Mouse (Mus musculus) layer of hippocampus, adult 11-12 months (tissue): ENCODE measurements around the gene Ren1.
A peak's percentile ranks its signal among the peaks of the same experiment; 100 is the strongest.
"Not testable (repeated sequence)": the region's sequence is repeated elsewhere in the genome, so short reads cannot be mapped to it uniquely, and the experiment has no call there.

Source experiments
- DNase-seq: peaks from one replicate; pipeline ENCODE4 v3.0.0; 2022; ENCODE audit warnings: low spot score

Gene Ren1

GRCm38 (mm10) chr1:133350210-133350609, at the start of gene Ren1:
TSS of gene Ren1 (plus strand) at chr1:133350510.
- DNase-seq: no peak

- DNase-seq: no peak
These were observed 47.8 kb upstream of the Ren1 start for GRCm38 (mm10) chr1:133302540-133302939.

- DNase-seq: peak; percentile 74
These were observed 43.5 kb upstream of the Ren1 start for GRCm38 (mm10) chr1:133306842-133307241.

- DNase-seq: peak; percentile 26
These were observed 43.0 kb upstream of the Ren1 start for GRCm38 (mm10) chr1:133307318-133307717.

- DNase-seq: no peak
These were observed 40.5 kb upstream of the Ren1 start, which contains the start of gene Golt1a for GRCm38 (mm10) chr1:133309652-133310267. TSS of gene Golt1a (plus strand) at chr1:133309800.

- DNase-seq: no peak
These were observed 39.1 kb upstream of the Ren1 start for GRCm38 (mm10) chr1:133311240-133311639.

- peak; percentile 68 for DNase-seq
These were observed 38.4 kb upstream of the Ren1 start for GRCm38 (mm10) chr1:133311946-133312345.

GRCm38 (mm10) chr1:133314364-133314763, 35.9 kb upstream of the Ren1 start:
- DNase-seq: no peak

- DNase-seq: no peak
These were observed 34.5 kb upstream of the Ren1 start for GRCm38 (mm10) chr1:133315775-133316174.

GRCm38 (mm10) chr1:133316577-133316976, 33.7 kb upstream of the Ren1 start:
- no peak for DNase-seq

GRCm38 (mm10) chr1:133317149-133317548, 33.2 kb upstream of the Ren1 start:
- no peak for DNase-seq

- DNase-seq: peak; percentile 35
These were observed 28.9 kb upstream of the Ren1 start, which contains the start of gene Kiss1 for GRCm38 (mm10) chr1:133321267-133321925. TSS of gene Kiss1 (plus strand) at chr1:133321875.

GRCm38 (mm10) chr1:133323333-133323732, 27.0 kb upstream of the Ren1 start:
- DNase-seq: no peak

GRCm38 (mm10) chr1:133325951-133326350, 24.4 kb upstream of the Ren1 start:
- DNase-seq: no peak

GRCm38 (mm10) chr1:133327094-133327493, 23.2 kb upstream of the Ren1 start:
- DNase-seq: no peak

GRCm38 (mm10) chr1:133328299-133328795, 22.0 kb upstream of the Ren1 start:
- no peak for DNase-seq

- DNase-seq: no peak
These were observed 21.2 kb upstream of the Ren1 start for GRCm38 (mm10) chr1:133328896-133329637.

GRCm38 (mm10) chr1:133329638-133329964, 20.7 kb upstream of the Ren1 start:
- DNase-seq: no peak

GRCm38 (mm10) chr1:133331142-133331541, 19.2 kb upstream of the Ren1 start:
- DNase-seq: no peak

- no peak for DNase-seq
These were observed 17.5 kb upstream of the Ren1 start for GRCm38 (mm10) chr1:133332656-133333430.

- DNase-seq: no peak
These were observed 16.4 kb upstream of the Ren1 start for GRCm38 (mm10) chr1:133333937-133334336.

GRCm38 (mm10) chr1:133340403-133340802, 9.9 kb upstream of the Ren1 start:
- not testable (repeated sequence) for DNase-seq
